Mouse (Mus musculus): ENCODE data around the gene A1cf. TPM values are rescaled to one million over a fixed set of nuclear protein-coding genes. Genes with fewer than 3 reads are reported as not detected.

A1cf gene
- total RNA-seq, 4 experiments from 2014 or later, result not detected

- DNase-seq (ENCODE audit: low spot score), result no peak
These were observed 85.2 kb downstream of the A1cf start for GRCm38 (mm10) chr19:31953799-31954198.

- no peak for DNase-seq (ENCODE audit: low spot score)
These were observed 85.7 kb downstream of the A1cf start for GRCm38 (mm10) chr19:31954267-31954666.

- no peak for DNase-seq (ENCODE audit: low spot score)
These were observed 86.1 kb downstream of the A1cf start for GRCm38 (mm10) chr19:31954696-31955095.

GRCm38 (mm10) chr19:31956359-31956758, 87.8 kb downstream of the A1cf start:
- DNase-seq (ENCODE audit: low spot score), result no peak

- no peak for DNase-seq (ENCODE audit: low spot score)
These were observed 91.9 kb downstream of the A1cf start for GRCm38 (mm10) chr19:31960434-31960833.

- DNase-seq (ENCODE audit: low spot score), result no peak
These were observed 94.6 kb downstream of the A1cf start for GRCm38 (mm10) chr19:31963147-31963546.

- DNase-seq (ENCODE audit: low spot score), result no peak
These were observed 99.5 kb downstream of the A1cf start for GRCm38 (mm10) chr19:31967933-31968532.

- DNase-seq (ENCODE audit: low spot score), result no peak
These were observed 102.8 kb downstream of the A1cf start for GRCm38 (mm10) chr19:31971405-31971804.

GRCm38 (mm10) chr19:31971998-31972397, 103.4 kb downstream of the A1cf start:
- peak; percentile 67 for DNase-seq (ENCODE audit: low spot score)

- DNase-seq (ENCODE audit: low spot score), result no peak
These were observed 107.3 kb downstream of the A1cf start for GRCm38 (mm10) chr19:31975882-31976281.

- no peak for DNase-seq (ENCODE audit: low spot score)
These were observed 122.5 kb downstream of the A1cf start for GRCm38 (mm10) chr19:31991057-31991456.

GRCm38 (mm10) chr19:31996916-31997315, 128.4 kb downstream of the A1cf start:
- DNase-seq (ENCODE audit: low spot score), result no peak

Other genes starting within 250 kb of the A1cf start
- 10 to 100 TPM; 10.6 to 16.1 (median 12.2) TPM for gene Prkg1, start 103.7 kb upstream of the A1cf start, total RNA-seq (2022)
- 10 to 100 TPM; 13.5 to 16.6 (median 15.5) TPM for gene Asah2, start 239.4 kb downstream of the A1cf start, total RNA-seq (2022)